Mouse (Mus musculus): ENCODE data around the gene Lrtm2.

Gene Lrtm2

DNA sequence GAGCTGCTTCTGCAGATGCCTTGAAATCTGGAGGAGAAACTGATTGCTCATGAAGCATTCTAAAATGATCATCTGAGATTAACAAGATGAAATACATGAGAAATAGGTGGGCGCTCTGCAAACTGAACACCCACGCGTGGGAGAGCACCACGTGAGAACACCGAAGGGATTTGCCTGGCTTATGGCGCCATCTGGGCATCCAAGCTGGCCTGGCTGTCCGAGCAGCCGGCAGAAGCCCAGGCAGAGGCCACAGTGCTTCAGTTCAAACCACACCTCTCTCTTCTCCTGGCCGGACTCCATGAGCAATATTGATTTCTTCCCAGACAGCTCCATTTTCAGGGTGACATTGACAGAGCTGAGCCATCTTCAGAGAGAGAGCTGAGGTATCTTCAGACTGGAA, 49.8 kb downstream of the Lrtm2 start:
- peak; percentile 52 to 69 for DNase-seq (ENCODE audit: low spot score in 2 of 2)

- no peak for DNase-seq (ENCODE audit: low spot score in 2 of 2)
Measured at GRCm38 (mm10) chr6:119276713-119277112, 53.9 kb downstream of the Lrtm2 start.

Measured in right cerebral cortex, postnatal 36 days (tissue).